Mouse (Mus musculus): ENCODE measurements around the gene Fnip2.

DNA sequence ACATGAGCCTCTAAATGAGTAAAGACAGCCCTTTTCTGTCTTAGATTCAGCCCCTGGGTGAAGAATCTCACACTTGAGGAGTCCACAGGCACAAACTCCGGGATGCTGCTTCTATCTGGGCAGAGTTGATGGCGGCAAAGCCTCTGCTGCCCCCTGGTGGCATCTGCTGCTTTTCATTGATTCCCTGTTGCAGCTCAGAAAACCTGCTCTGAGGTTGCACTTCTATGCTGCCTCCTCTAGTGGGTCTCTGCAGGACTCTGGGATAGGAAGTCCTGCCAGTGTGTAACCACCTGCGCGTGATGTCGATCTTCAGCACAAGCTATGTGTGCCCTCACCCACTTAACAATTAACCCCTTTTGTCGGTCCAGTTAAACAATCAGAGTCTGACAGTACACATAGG, 19.2 kb upstream of the Fnip2 start:
- TF ChIP-seq CTCF (IDR thresholded peaks at IDR 0.05; ENCODE audit: extremely low read depth, insufficient read depth, low read length) = peak; percentile 94
- no peak for TF ChIP-seq POLR2A (IDR thresholded peaks at IDR 0.05; ENCODE audit: extremely low read depth, insufficient read depth, low read length)
